Mouse (Mus musculus): Measurements from ENCODE around the gene Ccdc187. TPM values are rescaled to one million over a fixed set of nuclear protein-coding genes. Genes with fewer than 3 reads are reported as not detected.
A peak's percentile ranks its signal among the peaks of the same experiment; 100 is the strongest.

Ccdc187 gene
- polyA plus RNA-seq, 1 experiment = not detected

DNA sequence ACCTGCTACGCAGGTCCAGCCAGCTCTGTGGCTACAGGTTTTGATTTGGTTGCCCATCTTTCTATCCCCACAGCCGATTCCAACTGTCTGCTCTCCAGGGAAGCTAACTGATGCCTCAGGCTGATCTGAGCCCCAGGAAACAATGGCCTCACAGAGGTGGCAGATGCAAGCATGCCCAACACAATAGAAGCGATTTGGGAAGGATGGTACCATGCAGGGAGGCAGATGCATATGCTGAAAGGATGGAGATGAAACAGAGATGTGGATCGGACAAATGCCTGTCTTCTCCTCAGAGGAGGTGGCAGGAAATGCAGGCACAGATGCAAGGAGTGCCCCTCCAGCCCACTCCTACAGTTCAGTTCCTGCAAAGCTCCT lies 4.5 kb upstream of the Ccdc187 start:
- Histone ChIP-seq H3K4me1 (ENCODE audit: control insufficient read depth, insufficient read depth, low read length) (peaks cover 51% of the 10 kb centered on the region), H3K4me3 (ENCODE audit: insufficient read depth, low read depth, low read length) (no peak overlapping the region), H3K27ac (ENCODE audit: insufficient read depth, low read depth, low read length) (peak overlapping the region; percentile 79)
- 12% methylated on average over 4 of the region's 4 CpGs for WGBS
- TF ChIP-seq POLR2A (IDR thresholded peaks at IDR 0.05; ENCODE audit: insufficient read depth, low read depth, low read length) = no peak
- TF ChIP-seq CTCF (IDR thresholded peaks at IDR 0.05; ENCODE audit: insufficient read depth, low read depth, low read length) = no peak

DNA sequence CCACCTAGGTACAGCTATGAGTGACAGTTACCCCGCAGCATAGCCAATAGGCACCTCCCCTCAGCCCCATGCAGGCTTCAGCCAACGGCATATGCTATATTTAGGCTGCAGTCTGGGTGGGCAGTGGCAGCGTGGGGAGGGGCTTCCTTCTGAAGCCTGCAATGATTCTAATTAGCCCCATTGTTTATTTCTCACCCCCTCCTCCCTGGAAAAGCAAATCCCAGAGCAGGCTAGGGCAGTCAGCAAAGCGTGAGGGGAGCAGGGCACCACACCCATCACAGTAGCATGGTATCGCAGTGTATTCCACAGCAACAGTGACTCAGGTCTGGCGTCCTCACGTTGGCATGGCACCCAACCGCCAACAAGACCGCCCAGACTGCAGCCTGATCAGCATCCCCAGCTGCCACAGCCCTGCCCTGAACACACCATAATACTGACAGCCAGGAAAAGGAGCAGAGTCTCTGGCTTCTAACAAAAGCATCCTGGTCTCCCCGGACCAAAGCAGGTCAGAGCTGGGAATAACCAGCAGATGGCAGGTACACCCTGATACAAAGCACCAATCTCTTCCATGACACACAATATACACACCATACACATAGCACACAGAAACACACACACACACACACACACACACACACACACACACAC lies 4.0 kb upstream of the Ccdc187 start:
- no peak overlapping the region for H3K4me3 ChIP-seq (ENCODE audit: insufficient read depth, low read depth, low read length)
- TF ChIP-seq POLR2A (IDR thresholded peaks at IDR 0.05; ENCODE audit: insufficient read depth, low read depth, low read length) = no peak
- TF ChIP-seq CTCF (IDR thresholded peaks at IDR 0.05; ENCODE audit: insufficient read depth, low read depth, low read length) = no peak
- WGBS = 2% methylated on average over 10 of the region's 10 CpGs

DNA sequence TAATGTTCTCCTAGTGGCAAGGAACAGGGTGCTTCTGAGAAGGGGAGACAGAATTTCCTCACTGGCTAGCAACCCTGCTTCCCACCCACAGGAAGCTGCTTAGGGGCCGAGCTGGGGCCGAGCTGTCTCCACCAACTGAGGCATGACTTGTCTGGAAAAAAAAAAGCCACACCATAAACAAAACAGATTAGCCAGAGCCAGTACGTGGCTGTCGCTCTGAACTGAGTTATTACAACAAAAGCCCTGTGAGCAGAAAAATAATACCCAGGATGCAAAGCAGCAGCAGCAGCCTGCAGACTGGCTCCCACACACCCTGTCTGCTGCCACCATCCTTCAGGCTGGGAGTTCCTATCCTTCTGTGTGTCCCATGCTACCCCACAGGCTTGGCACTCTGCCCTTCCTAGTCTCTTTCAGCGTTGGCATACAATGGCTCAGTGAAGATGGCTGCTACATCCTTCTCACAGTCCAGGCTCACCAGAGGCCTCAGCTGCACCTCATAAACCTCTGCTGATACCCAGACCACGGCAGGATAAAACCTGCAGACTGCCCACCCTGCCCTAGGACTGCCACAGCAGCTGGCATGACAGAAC lies 2.3 kb upstream of the Ccdc187 start:
- peaks cover 51% of the 10 kb centered on the region for H3K4me1 ChIP-seq (ENCODE audit: control insufficient read depth, insufficient read depth, low read length)
- no peak overlapping the region for H3K4me3 ChIP-seq (ENCODE audit: insufficient read depth, low read depth, low read length)
- WGBS = 14% methylated on average over 6 of the region's 6 CpGs
- H3K27ac ChIP-seq (ENCODE audit: insufficient read depth, low read depth, low read length) = peak overlapping the region; percentile 69
- no peak for TF ChIP-seq POLR2A (IDR thresholded peaks at IDR 0.05; ENCODE audit: insufficient read depth, low read depth, low read length)
- TF ChIP-seq CTCF (IDR thresholded peaks at IDR 0.05; ENCODE audit: insufficient read depth, low read depth, low read length) = no peak

More for the DNA sequence above, 4.0 kb upstream of the Ccdc187 start:
- Histone ChIP-seq H3K4me1 (ENCODE audit: control insufficient read depth, insufficient read depth, low read length) (peaks cover 51% of the 10 kb centered on the region), H3K27ac (ENCODE audit: insufficient read depth, low read depth, low read length) (peak overlapping the region; percentile 79)

DNA sequence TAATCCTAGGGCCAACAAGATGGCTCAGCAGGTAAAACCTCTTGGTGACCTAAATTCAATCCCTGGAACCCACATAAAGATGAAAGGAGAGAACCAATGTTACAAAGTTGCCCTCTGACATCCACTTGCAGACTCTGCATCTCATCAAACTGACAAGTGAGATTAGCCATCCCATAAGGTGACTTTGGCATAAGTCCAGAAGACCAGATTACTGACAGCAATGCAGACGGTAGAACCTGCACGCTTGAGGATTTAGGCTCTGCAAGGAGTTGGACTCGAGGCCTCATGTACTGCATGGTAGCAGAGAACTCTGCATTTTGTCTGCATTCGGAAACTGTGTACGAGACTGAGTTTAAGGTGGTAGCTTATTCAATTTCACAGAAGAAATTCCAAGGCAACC lies 4.2 kb downstream of the Ccdc187 start:
- Histone ChIP-seq H3K4me1 (ENCODE audit: control insufficient read depth, insufficient read depth, low read length) (no peaks in the 10 kb centered on the region), H3K27ac (ENCODE audit: insufficient read depth, low read depth, low read length) (no peak overlapping the region), H3K4me3 (ENCODE audit: insufficient read depth, low read depth, low read length) (no peak overlapping the region)
- WGBS = 90% methylated on average over 5 of the region's 5 CpGs
- TF ChIP-seq POLR2A (IDR thresholded peaks at IDR 0.05; ENCODE audit: insufficient read depth, low read depth, low read length) (no peak), CTCF (IDR thresholded peaks at IDR 0.05; ENCODE audit: insufficient read depth, low read depth, low read length) (no peak)

DNA sequence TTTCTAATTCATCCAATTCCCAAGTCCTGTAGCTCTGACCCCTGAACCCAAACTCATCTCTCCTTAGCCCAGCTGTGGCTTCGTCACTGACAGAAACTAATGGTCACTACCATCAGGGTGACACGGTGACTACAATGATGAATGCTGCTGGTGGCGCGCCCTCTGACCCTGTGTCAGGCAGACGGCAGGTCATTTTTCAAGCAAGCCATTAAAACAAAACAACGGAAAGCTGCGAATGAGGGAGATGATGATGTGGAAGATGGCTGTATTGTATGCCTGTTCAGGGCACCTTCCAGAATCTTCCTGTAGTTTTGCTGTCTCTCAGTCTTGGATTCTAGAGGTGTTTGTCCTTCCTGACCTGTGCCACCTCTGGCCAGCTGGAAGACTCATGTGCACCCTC lies 8.0 kb downstream of the Ccdc187 start:
- WGBS = 89% methylated on average over 7 of the region's 7 CpGs
- no peak for TF ChIP-seq CTCF (IDR thresholded peaks at IDR 0.05; ENCODE audit: insufficient read depth, low read depth, low read length)
- TF ChIP-seq POLR2A (IDR thresholded peaks at IDR 0.05; ENCODE audit: insufficient read depth, low read depth, low read length) = no peak

DNA sequence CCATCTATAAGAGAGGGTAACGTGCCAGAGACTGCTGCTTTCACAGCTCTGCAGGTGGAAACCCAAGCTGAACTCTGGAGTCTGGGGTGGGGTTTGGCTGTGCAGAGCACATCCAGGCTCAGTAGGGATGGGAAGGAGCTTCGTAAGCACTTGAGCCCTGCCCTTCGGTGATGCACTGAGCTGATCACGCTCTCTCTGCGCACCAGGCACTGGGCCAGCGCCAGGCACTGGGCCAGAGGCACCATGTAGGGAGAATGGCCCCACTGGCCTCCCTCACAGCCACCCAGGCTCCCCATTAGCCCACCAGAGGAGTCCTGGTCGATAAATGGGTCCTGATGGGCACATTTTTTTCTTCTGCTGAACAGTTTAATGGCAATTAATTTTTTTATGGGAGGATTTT lies 8.6 kb downstream of the Ccdc187 start:
- no peak for TF ChIP-seq POLR2A (IDR thresholded peaks at IDR 0.05; ENCODE audit: insufficient read depth, low read depth, low read length)
- TF ChIP-seq CTCF (IDR thresholded peaks at IDR 0.05; ENCODE audit: insufficient read depth, low read depth, low read length) = no peak
- H3K27ac ChIP-seq (ENCODE audit: insufficient read depth, low read depth, low read length) = no peak overlapping the region
- 56% methylated on average over 7 of the region's 7 CpGs for WGBS
- H3K4me1 ChIP-seq (ENCODE audit: control insufficient read depth, insufficient read depth, low read length) = no peaks in the 10 kb centered on the region
- no peak overlapping the region for H3K4me3 ChIP-seq (ENCODE audit: insufficient read depth, low read depth, low read length)

More for the DNA sequence above, 8.0 kb downstream of the Ccdc187 start:
- Histone ChIP-seq H3K4me1 (ENCODE audit: control insufficient read depth, insufficient read depth, low read length) (no peaks in the 10 kb centered on the region), H3K4me3 (ENCODE audit: insufficient read depth, low read depth, low read length) (no peak overlapping the region), H3K27ac (ENCODE audit: insufficient read depth, low read depth, low read length) (no peak overlapping the region)

DNA sequence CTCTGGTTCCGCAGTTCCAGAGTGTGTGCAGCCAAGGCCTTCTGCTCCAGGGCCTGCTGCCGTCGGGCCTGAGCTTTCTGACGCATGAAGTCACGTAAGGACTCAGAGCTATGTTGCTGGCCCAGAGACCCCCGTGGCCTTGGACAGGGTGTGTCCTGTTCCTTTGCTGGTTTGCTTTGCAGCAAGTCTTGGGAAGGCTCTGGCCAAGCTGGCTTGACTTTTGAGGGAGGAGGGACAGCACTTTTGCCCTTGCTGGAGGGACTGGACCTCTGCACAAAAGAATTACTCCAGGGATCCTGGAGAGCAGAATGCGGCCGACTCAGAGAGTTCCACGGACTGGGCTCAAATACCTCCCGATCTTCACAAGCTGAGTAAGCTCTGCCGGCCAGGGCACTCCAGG lies 13.8 kb downstream of the Ccdc187 start:
- no peak overlapping the region for H3K27ac ChIP-seq (ENCODE audit: insufficient read depth, low read depth, low read length)
- H3K4me3 ChIP-seq (ENCODE audit: insufficient read depth, low read depth, low read length) = no peak overlapping the region
- TF ChIP-seq CTCF (IDR thresholded peaks at IDR 0.05; ENCODE audit: insufficient read depth, low read depth, low read length) = no peak
- no peak for TF ChIP-seq POLR2A (IDR thresholded peaks at IDR 0.05; ENCODE audit: insufficient read depth, low read depth, low read length)
- H3K4me1 ChIP-seq (ENCODE audit: control insufficient read depth, insufficient read depth, low read length) = no peaks in the 10 kb centered on the region
- WGBS = 81% methylated on average over 11 of the region's 11 CpGs

DNA sequence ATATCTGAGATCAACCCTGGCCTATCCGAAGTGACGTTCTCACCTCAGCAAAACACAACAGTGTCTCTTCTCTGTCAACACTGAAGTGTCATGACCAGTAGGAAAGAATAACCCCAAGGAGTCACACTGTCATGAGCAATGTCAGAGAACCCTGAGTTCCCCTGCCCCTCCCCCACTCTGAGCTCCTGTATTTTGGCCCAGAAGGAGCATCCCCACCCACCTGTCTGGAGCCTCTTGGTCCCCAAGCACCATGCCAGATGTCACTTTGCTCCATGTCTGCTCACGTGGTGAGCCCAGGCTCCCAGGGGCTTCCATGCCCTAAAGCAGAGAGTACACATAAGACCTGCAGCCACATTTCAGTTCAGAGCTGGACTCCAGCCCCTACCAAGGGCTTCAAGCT lies 14.6 kb downstream of the Ccdc187 start:
- 90% methylated on average over 3 of the region's 3 CpGs for WGBS
- Histone ChIP-seq H3K4me3 (ENCODE audit: insufficient read depth, low read depth, low read length) (no peak overlapping the region), H3K27ac (ENCODE audit: insufficient read depth, low read depth, low read length) (no peak overlapping the region), H3K4me1 (ENCODE audit: control insufficient read depth, insufficient read depth, low read length) (no peaks in the 10 kb centered on the region)
- TF ChIP-seq POLR2A (IDR thresholded peaks at IDR 0.05; ENCODE audit: insufficient read depth, low read depth, low read length) (no peak), CTCF (IDR thresholded peaks at IDR 0.05; ENCODE audit: insufficient read depth, low read depth, low read length) (no peak)

DNA sequence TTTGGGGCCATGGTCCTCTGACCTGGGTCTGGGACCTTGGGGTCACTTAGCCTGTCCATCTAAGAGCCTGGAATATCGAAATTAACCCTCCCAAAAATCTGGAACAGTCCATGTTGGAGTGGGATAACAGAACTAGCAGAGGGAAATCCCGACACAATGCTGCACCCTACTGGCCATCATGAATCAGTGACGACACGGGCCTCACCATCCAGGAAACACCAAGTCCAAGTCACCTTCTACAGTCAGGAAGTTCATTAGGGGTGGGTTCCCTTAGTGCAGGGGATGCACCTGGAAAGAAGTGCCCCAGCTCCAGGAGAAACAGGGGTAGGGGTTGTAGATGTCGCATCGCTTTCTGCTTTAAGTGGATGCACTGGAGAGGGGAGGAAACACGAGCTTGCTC lies 20.7 kb downstream of the Ccdc187 start:
- TF ChIP-seq POLR2A (IDR thresholded peaks at IDR 0.05; ENCODE audit: insufficient read depth, low read depth, low read length) (no peak), CTCF (IDR thresholded peaks at IDR 0.05; ENCODE audit: insufficient read depth, low read depth, low read length) (no peak)
- H3K4me1 ChIP-seq (ENCODE audit: control insufficient read depth, insufficient read depth, low read length) = peaks cover 3% of the 10 kb centered on the region; the same call in 1 of the 2 replicates
- H3K4me3 ChIP-seq (ENCODE audit: insufficient read depth, low read depth, low read length) = no peak overlapping the region
- 23% methylated on average over 7 of the region's 7 CpGs for WGBS
- H3K27ac ChIP-seq (ENCODE audit: insufficient read depth, low read depth, low read length) = no peak overlapping the region

Data from olfactory bulb, adult 2 months (tissue).